8 mouse cellular contexts compared by ENCODE assay signal in the genomic region with DNA sequence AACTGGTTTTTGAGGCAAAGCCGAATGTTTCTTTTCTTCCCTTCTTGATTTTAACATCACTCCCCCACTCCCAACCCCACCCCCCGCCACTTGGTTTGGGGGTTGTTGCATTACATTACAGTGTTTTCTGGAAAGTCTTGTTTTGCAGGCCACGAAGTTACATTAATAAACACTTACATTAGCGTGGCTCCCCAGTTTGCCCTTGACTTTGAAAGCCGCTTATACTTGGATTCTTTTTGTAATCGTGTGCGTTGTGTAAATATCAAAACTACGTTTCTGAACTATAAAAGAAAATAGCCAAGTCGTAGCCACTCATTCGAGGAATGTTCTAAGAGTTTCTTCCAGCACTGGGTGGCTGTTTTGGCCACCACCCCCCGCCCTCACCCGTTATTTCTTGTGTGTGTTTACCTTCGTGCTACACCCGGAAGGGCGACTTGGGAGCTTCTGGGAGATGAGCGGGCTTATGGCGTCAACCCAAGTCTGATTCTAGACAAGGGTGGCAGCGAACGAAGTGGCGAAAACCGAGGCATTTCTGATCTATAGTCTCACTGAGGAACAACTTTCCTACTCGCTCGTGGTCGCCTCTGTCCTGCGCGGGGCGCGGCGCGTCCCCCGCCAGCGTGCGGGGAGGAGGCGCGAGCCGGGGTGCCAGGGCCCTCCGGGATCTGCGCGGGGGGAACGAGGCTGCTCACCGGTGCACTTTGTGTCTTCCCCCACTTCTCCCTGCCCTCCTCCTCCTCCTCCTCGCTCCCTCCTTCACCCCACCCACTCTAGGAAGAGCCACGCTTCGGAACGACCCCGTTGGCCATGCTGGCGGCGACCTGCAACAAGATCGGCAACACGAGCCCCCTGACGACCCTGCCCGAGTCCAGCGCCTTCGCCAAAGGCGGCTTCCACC. TPM values are rescaled to one million over a fixed set of nuclear protein-coding genes. Genes with fewer than 3 reads are reported as not detected.
DNase-seq lines count a peak whose midpoint lies in the region; ATAC-seq and TF ChIP-seq lines count a peak whose summit lies in the region.

No protein-coding gene starts in this region.

- H3K27ac ChIP-seq in layer of hippocampus, adult 2 months, result no peak overlapping the region; the same call in 1 of the 2 replicates
- no peak overlapping the region for H3K27ac ChIP-seq in heart, embryonic 16.5 days (ENCODE audit: low read length)
- H3K27ac ChIP-seq in liver, adult 2 months (replicated peaks; ENCODE audit: insufficient read depth, low read depth, low read length), result no peak overlapping the region
- peak overlapping the region; percentile 98 for H3K27ac ChIP-seq in olfactory bulb, adult 2 months (ENCODE audit: insufficient read depth, low read depth, low read length)

- no peak for TF ChIP-seq POLR2A in liver, adult 2 months (IDR thresholded peaks at IDR 0.05; ENCODE audit: extremely low read depth, insufficient read depth, low read length)
- TF ChIP-seq POLR2A in olfactory bulb, adult 2 months (IDR thresholded peaks at IDR 0.05; ENCODE audit: insufficient read depth, low read depth, low read length), result 0 out of 2 replicates have a peak, but pooled peaks have one; percentile 20

- H3K9ac ChIP-seq in heart, embryonic 16.5 days (ENCODE audit: low read length), result peak overlapping the region; percentile 46
- no peak overlapping the region for H3K9ac ChIP-seq in liver, adult 2 months (ENCODE audit: low read depth, low read length)

- no peaks in the 10 kb centered on the region for H3K36me3 ChIP-seq in heart, embryonic 16.5 days (ENCODE audit: control insufficient read depth, insufficient read depth)
- no peaks in the 10 kb centered on the region for H3K36me3 ChIP-seq in liver, adult 2 months (ENCODE audit: control insufficient read depth, insufficient read depth, low read length)

- H3K27me3 ChIP-seq in heart, embryonic 16.5 days (ENCODE audit: control insufficient read depth, insufficient read depth, low read length), result peaks cover 54% of the 10 kb centered on the region
- peaks cover 49% of the 10 kb centered on the region for H3K27me3 ChIP-seq in liver, adult 2 months (ENCODE audit: control insufficient read depth, insufficient read depth, low read length)

- peak overlapping the region; percentile 26 for H3K4me3 ChIP-seq in layer of hippocampus, adult 2 months
- H3K4me3 ChIP-seq in heart, embryonic 16.5 days (ENCODE audit: low read length), result peak overlapping the region; percentile 54
- peak overlapping the region; percentile 1; the same call in 1 of the 2 replicates for H3K4me3 ChIP-seq in liver, adult 2 months (ENCODE audit: insufficient read depth, low read depth, low read length)
- peak overlapping the region; percentile 98 for H3K4me3 ChIP-seq in olfactory bulb, adult 2 months (ENCODE audit: insufficient read depth, low read depth, low read length)

- peak overlapping the region; percentile 67 for H3K4me2 ChIP-seq in heart, embryonic 16.5 days (ENCODE audit: low read depth, low read length)

- H3K9me3 ChIP-seq in heart, embryonic 16.5 days (replicated peaks; ENCODE audit: control insufficient read depth, low read length), result no peaks in the 10 kb centered on the region

- no peak for DNase-seq in layer of hippocampus, adult 2 months (ENCODE audit: low spot score in 2 of 2)
- DNase-seq in layer of hippocampus, adult 18-20 months (ENCODE audit: low spot score in 2 of 2), result no peak
- DNase-seq in cerebellum, postnatal 14 days, result peak; percentile 36 to 46
- no peak for DNase-seq in liver, adult 2 months (ENCODE audit: extremely low read depth, low read depth, low spot score)
- DNase-seq in ovary, postnatal 10 days (ENCODE audit: low spot score), result no peak

- TF ChIP-seq CTCF in layer of hippocampus, adult 2 months (conservative IDR thresholded peaks at IDR 0.05), result no peak
- TF ChIP-seq CTCF in liver, adult 2 months (IDR thresholded peaks at IDR 0.05; ENCODE audit: low read depth, low read length), result no peak
- no peak for TF ChIP-seq CTCF in olfactory bulb, adult 2 months (IDR thresholded peaks at IDR 0.05; ENCODE audit: insufficient read depth, low read depth, low read length)

- ATAC-seq in heart, embryonic 16.5 days (replicated peaks; ENCODE audit: extremely low read depth, insufficient read depth, low FRiP score), result no peak
- ATAC-seq in megakaryocyte-erythroid progenitor cell, adult 5-6 weeks (replicated peaks; ENCODE audit: low FRiP score, low TSS enrichment, poor library complexity, severe bottlenecking), result no peak

- H3K4me1 ChIP-seq in heart, embryonic 16.5 days (ENCODE audit: control insufficient read depth, insufficient read depth, low read length), result peaks cover 28% of the 10 kb centered on the region
- H3K4me1 ChIP-seq in liver, adult 2 months (ENCODE audit: control insufficient read depth, insufficient read depth, low read length), result peaks cover 11% of the 10 kb centered on the region
- peaks cover 3% of the 10 kb centered on the region; the same call in 1 of the 2 replicates for H3K4me1 ChIP-seq in olfactory bulb, adult 2 months (ENCODE audit: control insufficient read depth, insufficient read depth, low read length)

- 1% methylated on average over 55 of the region's 55 CpGs for WGBS in heart, embryonic 16.5 days
- 3% methylated on average over 55 of the region's 55 CpGs for WGBS in liver, adult 2 months
- WGBS in olfactory bulb, adult 2 months, result 1% methylated on average over 55 of the region's 55 CpGs

- no peaks in the 10 kb centered on the region for H3K79me2 ChIP-seq in liver, adult 2 months (ENCODE audit: control insufficient read depth, insufficient read depth, low read length)

RNA-seq across cellular contexts. Expression of a gene that starts 0.9 kb away (rescaled TPM):
- 1 to 10 TPM; 3.8 to 4.3 TPM for total RNA-seq in layer of hippocampus, adult 2 months (2021)
- total RNA-seq in layer of hippocampus, adult 18-20 months (2021), result 1 to 10 TPM; 3.7 to 4.3 TPM
- not detected in 2 replicates for polyA plus RNA-seq in heart, embryonic 16.5 days (2015; fragmentation: Nextera tagmentation; extraction: Ambion mirVana)
- total RNA-seq in liver, adult 2 months (2014; rRNA removed), result not detected in 2 replicates
- not detected in 2 replicates for polyA plus RNA-seq in liver, adult 2 months (2012; rRNA removed)
- polyA plus RNA-seq in olfactory bulb, adult 2 months (2012; ENCODE audit: insufficient read depth, insufficient read length, low replicate concordance, missing spikeins), result not detected in 2 replicates
- total RNA-seq in megakaryocyte-erythroid progenitor cell, adult 5-6 weeks (2014; fragmentation: Nextera tagmentation), result not detected in 2 replicates
- total RNA-seq in megakaryocyte-erythroid progenitor cell, adult 5-6 weeks (2017), result 0.47 TPM in 1 of 2 replicates, not detected in the other

RNA-seq across cellular contexts. Expression of a gene that starts 39.8 kb away (rescaled TPM):
- total RNA-seq in layer of hippocampus, adult 2 months (2021), result 10 to 100 TPM; 19.3 to 22.3 TPM
- 10 to 100 TPM; 22.6 to 22.9 TPM for total RNA-seq in layer of hippocampus, adult 18-20 months (2021)
- polyA plus RNA-seq in heart, embryonic 16.5 days (2015; fragmentation: Nextera tagmentation; extraction: Ambion mirVana), result 15.6 and 19.2 TPM in 2 replicates
- total RNA-seq in liver, adult 2 months (2014; rRNA removed), result 37.3 and 41.3 TPM in 2 replicates
- 16.0 and 18.6 TPM in 2 replicates for polyA plus RNA-seq in liver, adult 2 months (2012; rRNA removed)
- polyA plus RNA-seq in olfactory bulb, adult 2 months (2012; ENCODE audit: insufficient read depth, insufficient read length, low replicate concordance, missing spikeins), result not detected in 2 replicates
- total RNA-seq in megakaryocyte-erythroid progenitor cell, adult 5-6 weeks (2014; fragmentation: Nextera tagmentation), result 33.3 and 38.3 TPM in 2 replicates
- 54.5 and 79.7 TPM in 2 replicates for total RNA-seq in megakaryocyte-erythroid progenitor cell, adult 5-6 weeks (2017)

RNA-seq across cellular contexts. Expression of a gene that starts 39.9 kb away (rescaled TPM):
- 10 to 100 TPM; 31.6 to 32.6 TPM for total RNA-seq in layer of hippocampus, adult 2 months (2021)
- total RNA-seq in layer of hippocampus, adult 18-20 months (2021), result 10 to 100 TPM; 31.0 to 31.4 TPM
- 13.3 and 14.2 TPM in 2 replicates for polyA plus RNA-seq in heart, embryonic 16.5 days (2015; fragmentation: Nextera tagmentation; extraction: Ambion mirVana)
- 9.8 and 11.9 TPM in 2 replicates for total RNA-seq in liver, adult 2 months (2014; rRNA removed)
- polyA plus RNA-seq in liver, adult 2 months (2012; rRNA removed), result 2.0 TPM in 2 replicates
- not detected in 2 replicates for polyA plus RNA-seq in olfactory bulb, adult 2 months (2012; ENCODE audit: insufficient read depth, insufficient read length, low replicate concordance, missing spikeins)
- 20.2 and 28.4 TPM in 2 replicates for total RNA-seq in megakaryocyte-erythroid progenitor cell, adult 5-6 weeks (2014; fragmentation: Nextera tagmentation)
- 28.3 and 36.9 TPM in 2 replicates for total RNA-seq in megakaryocyte-erythroid progenitor cell, adult 5-6 weeks (2017)

RNA-seq across cellular contexts. Expression of a gene that starts 53.9 kb away (rescaled TPM):
- 100 to 1,000 TPM; 119 to 123 TPM for total RNA-seq in layer of hippocampus, adult 2 months (2021)
- 100 to 1,000 TPM; 109 to 112 TPM for total RNA-seq in layer of hippocampus, adult 18-20 months (2021)
- 59.8 and 65.5 TPM in 2 replicates for polyA plus RNA-seq in heart, embryonic 16.5 days (2015; fragmentation: Nextera tagmentation; extraction: Ambion mirVana)
- 23.9 and 32.2 TPM in 2 replicates for total RNA-seq in liver, adult 2 months (2014; rRNA removed)
- 3.9 and 5.5 TPM in 2 replicates for polyA plus RNA-seq in liver, adult 2 months (2012; rRNA removed)
- polyA plus RNA-seq in olfactory bulb, adult 2 months (2012; ENCODE audit: insufficient read depth, insufficient read length, low replicate concordance, missing spikeins), result 370 TPM in 1 of 2 replicates, not detected in the other
- total RNA-seq in megakaryocyte-erythroid progenitor cell, adult 5-6 weeks (2014; fragmentation: Nextera tagmentation), result 97.4 and 126 TPM in 2 replicates
- total RNA-seq in megakaryocyte-erythroid progenitor cell, adult 5-6 weeks (2017), result 149 and 159 TPM in 2 replicates

Comparison
In these comparisons a context has a peak if more than half of its experiments do, and no peak if none do; other contexts are left out.
1. DNase-seq: peak in cerebellum, postnatal 14 days (2 of 2); none in layer of hippocampus, adult 2 months (0 of 2), layer of hippocampus, adult 18-20 months (0 of 2), liver, adult 2 months (single experiment) and ovary, postnatal 10 days (single experiment).
2. H3K4me3 ChIP-seq: peak in every context shown above with its lines; median percentile 98 in olfactory bulb, adult 2 months; 54 in heart, embryonic 16.5 days; 26 in layer of hippocampus, adult 2 months; 1 in liver, adult 2 months.